Mouse (Mus musculus): ENCODE measurements around the gene Ncapd2.

- TF ChIP-seq CTCF (IDR thresholded peaks at IDR 0.05), result no peak
- TF ChIP-seq EP300 (IDR thresholded peaks at IDR 0.05), result no peak
Observed at GRCm38 (mm10) chr6:125146148-125146547, 45.4 kb downstream of the Ncapd2 start.
